Mouse (Mus musculus) liver, embryonic 12.5 days (tissue): ENCODE measurements around the gene Hmga1. TPM values are rescaled to one million over a fixed set of nuclear protein-coding genes. Genes with fewer than 3 reads are reported as not detected.

Experiments
- ATAC-seq: fragments of 200-750 bp; cut with Nextera tagmentation; 2 replicates; pipeline ENCODE4 v1.8.0; 2017; ENCODE audit warnings: moderate number of reproducible peaks, mild to moderate bottlenecking, moderate library complexity
- H3K27ac ChIP-seq: fragments of 300-500 bp; sonication (generic); 2 replicates; pipeline ENCODE4 v1.5.1; 2016; ENCODE audit warnings: mild to moderate bottlenecking
- H3K27me3 ChIP-seq: fragments of 300-500 bp; sonication (generic); replicated peaks from 2 replicates; pipeline ENCODE4 v1.6.1; 2016; ENCODE audit warnings: mild to moderate bottlenecking, moderate library complexity
- H3K36me3 ChIP-seq: fragments of 300-500 bp; sonication (generic); 2 replicates; pipeline ENCODE4 v1.6.1; 2016; ENCODE audit warnings: mild to moderate bottlenecking, moderate library complexity
- H3K4me1 ChIP-seq: fragments of 300-500 bp; sonication (generic); 2 replicates; pipeline ENCODE4 v1.6.1; 2016
- H3K4me2 ChIP-seq: fragments of 300-500 bp; sonication (generic); 2 replicates; pipeline ENCODE4 v1.6.1; 2016; ENCODE audit warnings: mild to moderate bottlenecking, moderate library complexity
- H3K4me3 ChIP-seq: fragments of 300-500 bp; sonication (generic); 2 replicates; pipeline ENCODE4 v1.5.1; 2016; ENCODE audit warnings: mild to moderate bottlenecking, moderate library complexity
- H3K9ac ChIP-seq: fragments of 300-500 bp; sonication (generic); 2 replicates; pipeline ENCODE4 v1.6.1; 2016; ENCODE audit warnings: mild to moderate bottlenecking, moderate library complexity
- H3K9me3 ChIP-seq: fragments of 300-500 bp; sonication (generic); replicated peaks from 2 replicates; pipeline ENCODE4 v1.6.1; 2016; ENCODE audit warnings: mild to moderate bottlenecking, moderate library complexity
- WGBS: fragments of 180-500 bp; shearing (Covaris S2); methylation state at CpG from one replicate; pipeline ENCODE4 v1.1.7; 2016; ENCODE audit not compliant: insufficient replicate concordance; 5-methylcytosine and 5-hydroxymethylcytosine counted together
- polyA plus RNA-seq: library from polyadenylated mRNA; unstranded; fragments of >200 nt; fragmentation: Nextera tagmentation; extraction: Ambion mirVana; gene quantifications from 2 replicates; pipeline ENCODE4 v1.2.1, GENCODE M21; 2016

Hmga1 gene
- polyA plus RNA-seq, 1 experiment from 2014 or later = 306 TPM

- peaks cover 60% of the 10 kb centered on the region for H3K4me1 ChIP-seq
- ATAC-seq = no peak
Measured at GRCm38 (mm10) chr17:27600869-27601268, 44.6 kb downstream of the Hmga1 start.

GRCm38 (mm10) chr17:27603036-27603435 is 46.7 kb downstream of the Hmga1 start:
- Histone ChIP-seq H3K27ac (no peak overlapping the region), H3K4me3 (no peak overlapping the region), H3K9me3 (no peaks in the 10 kb centered on the region), H3K9ac (no peak overlapping the region), H3K4me1 (peaks cover 65% of the 10 kb centered on the region), H3K4me2 (no peak overlapping the region), H3K36me3 (peaks cover 4% of the 10 kb centered on the region), H3K27me3 (no peaks in the 10 kb centered on the region)
- ATAC-seq = no peak
- WGBS = 65% methylated on average over 2 of the region's 2 CpGs

More at GRCm38 (mm10) chr17:27600869-27601268, 44.6 kb downstream of the Hmga1 start:
- H3K27ac ChIP-seq = no peak overlapping the region
- H3K4me2 ChIP-seq = no peak overlapping the region
- H3K36me3 ChIP-seq = peaks cover 15% of the 10 kb centered on the region
- WGBS = 77% methylated on average over 5 of the region's 5 CpGs
- H3K27me3 ChIP-seq = no peaks in the 10 kb centered on the region
- no peak overlapping the region for H3K4me3 ChIP-seq
- H3K9me3 ChIP-seq = no peaks in the 10 kb centered on the region
- H3K9ac ChIP-seq = no peak overlapping the region

- Histone ChIP-seq H3K27ac (peak overlapping the region; percentile 51; the same call in 1 of the 2 replicates), H3K4me2 (peak overlapping the region; percentile 18), H3K9ac (0 out of 2 replicates have a peak overlapping the region, but pooled peaks have one; percentile 9), H3K4me1 (peaks cover 65% of the 10 kb centered on the region), H3K4me3 (no peak overlapping the region), H3K27me3 (no peaks in the 10 kb centered on the region), H3K36me3 (peaks cover 9% of the 10 kb centered on the region), H3K9me3 (no peaks in the 10 kb centered on the region)
- ATAC-seq = peak; percentile 50
- WGBS = 41% methylated on average over 21 of the region's 21 CpGs
Measured at GRCm38 (mm10) chr17:27603522-27604234, 47.4 kb downstream of the Hmga1 start.

GRCm38 (mm10) chr17:27609576-27609975 is 53.3 kb downstream of the Hmga1 start:
- no peak overlapping the region for H3K4me3 ChIP-seq
- H3K27ac ChIP-seq = no peak overlapping the region
- H3K9me3 ChIP-seq = no peaks in the 10 kb centered on the region
- no peak overlapping the region for H3K9ac ChIP-seq
- H3K27me3 ChIP-seq = no peaks in the 10 kb centered on the region
- H3K36me3 ChIP-seq = peaks cover 31% of the 10 kb centered on the region
- H3K4me2 ChIP-seq = no peak overlapping the region
- no peak for ATAC-seq
- H3K4me1 ChIP-seq = peaks cover 63% of the 10 kb centered on the region
- 81% methylated on average over 7 of the region's 7 CpGs for WGBS

GRCm38 (mm10) chr17:27610679-27611518 is 54.6 kb downstream of the Hmga1 start:
- ATAC-seq = no peak
- Histone ChIP-seq H3K9ac (no peak overlapping the region), H3K4me2 (peak overlapping the region; percentile 22), H3K4me3 (no peak overlapping the region), H3K27me3 (no peaks in the 10 kb centered on the region), H3K9me3 (no peaks in the 10 kb centered on the region), H3K36me3 (peaks cover 35% of the 10 kb centered on the region), H3K27ac (no peak overlapping the region), H3K4me1 (peaks cover 62% of the 10 kb centered on the region)
- 40% methylated on average over 10 of the region's 10 CpGs for WGBS

GRCm38 (mm10) chr17:27611519-27611884 is 55.2 kb downstream of the Hmga1 start:
- H3K9ac ChIP-seq = no peak overlapping the region
- peaks cover 36% of the 10 kb centered on the region for H3K36me3 ChIP-seq
- WGBS = 38% methylated on average over 3 of the region's 3 CpGs
- H3K4me2 ChIP-seq = peak overlapping the region; percentile 22; the same call in 1 of the 2 replicates
- H3K27me3 ChIP-seq = no peaks in the 10 kb centered on the region
- no peaks in the 10 kb centered on the region for H3K9me3 ChIP-seq
- H3K27ac ChIP-seq = no peak overlapping the region
- H3K4me3 ChIP-seq = no peak overlapping the region
- peaks cover 58% of the 10 kb centered on the region for H3K4me1 ChIP-seq
- ATAC-seq = peak; percentile 41; the same call in 1 of the 2 replicates

DNA sequence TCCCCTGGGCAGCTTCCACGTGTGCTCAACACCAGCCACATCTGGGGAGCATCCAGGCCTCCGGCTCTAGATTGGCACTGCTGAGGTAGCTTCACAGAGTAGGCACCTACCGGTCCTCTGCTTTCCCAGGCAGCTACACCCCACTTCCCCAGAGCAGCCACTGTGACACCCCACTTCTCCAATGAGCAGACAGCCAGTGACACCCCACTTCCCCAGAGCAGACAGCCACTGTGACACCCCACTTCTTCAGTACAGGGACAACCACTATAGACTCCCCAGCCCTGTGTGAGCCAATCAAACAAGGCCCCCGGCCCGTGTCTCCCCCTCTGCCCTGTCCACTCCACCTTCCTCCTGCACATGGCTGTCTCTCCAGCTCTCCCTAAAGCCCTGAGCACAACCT is 55.7 kb downstream of the Hmga1 start:
- peaks cover 39% of the 10 kb centered on the region for H3K36me3 ChIP-seq
- no peaks in the 10 kb centered on the region for H3K9me3 ChIP-seq
- WGBS = 63% methylated on average over 5 of the region's 5 CpGs
- H3K9ac ChIP-seq = peak overlapping the region; percentile 24; the same call in 1 of the 2 replicates
- peaks cover 58% of the 10 kb centered on the region for H3K4me1 ChIP-seq
- H3K27ac ChIP-seq = peak overlapping the region; percentile 37; the same call in 1 of the 2 replicates
- no peak overlapping the region for H3K4me3 ChIP-seq
- H3K27me3 ChIP-seq = no peaks in the 10 kb centered on the region
- 0 out of 2 replicates have a peak, but pooled peaks have one; percentile 15 for ATAC-seq
- peak overlapping the region; percentile 22; the same call in 1 of the 2 replicates for H3K4me2 ChIP-seq

DNA sequence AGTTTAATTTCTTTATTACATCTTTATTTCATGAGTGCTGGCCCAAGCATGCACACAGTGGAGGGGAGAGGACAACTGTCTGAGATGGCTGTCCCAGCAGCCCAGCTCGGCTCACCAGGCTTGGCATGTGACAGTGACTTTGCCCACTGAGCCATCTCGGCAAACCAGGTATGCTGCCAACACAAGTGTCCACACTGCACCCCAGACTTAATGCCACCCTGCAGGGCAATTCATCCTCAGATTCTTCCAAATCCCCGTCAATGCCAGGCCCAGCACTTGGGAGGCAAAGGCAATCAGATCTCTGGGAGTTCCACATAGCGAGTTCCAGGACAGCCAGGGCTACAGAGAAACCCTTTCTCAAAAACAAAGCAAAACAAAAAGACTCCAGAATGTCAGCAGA is 56.7 kb downstream of the Hmga1 start:
- Histone ChIP-seq H3K27ac (no peak overlapping the region), H3K27me3 (no peaks in the 10 kb centered on the region), H3K4me2 (no peak overlapping the region), H3K4me1 (peaks cover 58% of the 10 kb centered on the region), H3K4me3 (no peak overlapping the region), H3K36me3 (peaks cover 47% of the 10 kb centered on the region), H3K9ac (no peak overlapping the region), H3K9me3 (peaks cover 5% of the 10 kb centered on the region; the same call in 1 of the 2 replicates)
- WGBS = 82% methylated on average over 4 of the region's 4 CpGs
- ATAC-seq = no peak

Other genes with a start within 250 kb of the Hmga1 start
- 0.05 TPM in 1 of 2 replicates, not detected in the other for gene Grm4, start 35.1 kb upstream of the Hmga1 start, polyA plus RNA-seq
- gene AI413582, start 9.3 kb downstream of the Hmga1 start, polyA plus RNA-seq = 14.1 and 16.8 TPM in 2 replicates
- 51.2 and 53.9 TPM in 2 replicates for gene Nudt3, start 67.0 kb downstream of the Hmga1 start, polyA plus RNA-seq
- gene RPS10-NUDT3, start 78.7 kb downstream of the Hmga1 start, polyA plus RNA-seq = not detected in 2 replicates
- 898 and 941 TPM in 2 replicates for gene Rps10, start 80.2 kb downstream of the Hmga1 start, polyA plus RNA-seq
- gene Pacsin1, start 99.0 kb downstream of the Hmga1 start, polyA plus RNA-seq = 0.20 and 0.48 TPM in 2 replicates
- gene Spdef, start 172.5 kb downstream of the Hmga1 start, polyA plus RNA-seq = not detected in 2 replicates